Mouse (Mus musculus) liver, postnatal 0 days (tissue): ENCODE results near the gene Frmd4b. TPM values are rescaled to one million over a fixed set of nuclear protein-coding genes. Genes with fewer than 3 reads are reported as not detected.

Source experiments
- ATAC-seq: fragments of 200-750 bp; cut with Nextera tagmentation; 2 replicates; pipeline ENCODE4 v1.8.0; 2017; ENCODE audit warnings: mild to moderate bottlenecking, moderate library complexity
- DNase-seq: peaks from one replicate; pipeline ENCODE4 v3.0.0-alpha.2; 2016
- H3K27ac ChIP-seq: fragments of 300-500 bp; sonication (generic); 2 replicates; pipeline ENCODE4 v1.5.1; 2014; ENCODE audit warnings: antibody characterized with exemption, moderate library complexity, mild to moderate bottlenecking, low read depth
- H3K27me3 ChIP-seq: fragments of 300-500 bp; sonication (generic); 2 replicates; pipeline ENCODE4 v1.6.1; 2014; ENCODE audit warnings: low read length, control low read depth, mixed read lengths; ENCODE audit not compliant: insufficient read depth
- H3K36me3 ChIP-seq: fragments of 300-500 bp; sonication (generic); replicated peaks from 2 replicates; pipeline ENCODE4 v1.6.1; 2014; ENCODE audit warnings: mild to moderate bottlenecking, control low read depth, low read length, moderate library complexity, mixed read lengths; ENCODE audit not compliant: insufficient read depth
- H3K4me1 ChIP-seq: fragments of 300-500 bp; sonication (generic); 2 replicates; pipeline ENCODE4 v1.6.1; 2014; ENCODE audit warnings: antibody characterized with exemption, mild to moderate bottlenecking, control low read depth; ENCODE audit not compliant: insufficient read depth
- H3K4me2 ChIP-seq: fragments of 300-500 bp; sonication (generic); 2 replicates; pipeline ENCODE4 v1.6.1; 2014; ENCODE audit warnings: low read depth, mild to moderate bottlenecking, low read length, moderate library complexity, mixed read lengths
- H3K4me3 ChIP-seq: fragments of 300-500 bp; sonication (generic); 2 replicates; pipeline ENCODE4 v1.5.1; 2014; ENCODE audit warnings: low read depth, low read length
- H3K9ac ChIP-seq: fragments of 300-500 bp; sonication (generic); replicated peaks from 2 replicates; pipeline ENCODE4 v1.6.1; 2014; ENCODE audit warnings: mild to moderate bottlenecking, moderate library complexity
- H3K9me3 ChIP-seq: fragments of 300-500 bp; sonication (generic); 2 replicates; pipeline ENCODE4 v1.6.1; 2016; ENCODE audit warnings: mild to moderate bottlenecking, control low read depth, low read length, mixed read lengths
- CTCF ChIP-seq: sonication (generic); IDR thresholded peaks from 2 replicates; pipeline ENCODE4 v1.5.1; 2016; ENCODE audit warnings: antibody characterized with exemption, low read depth
- EP300 ChIP-seq: IDR thresholded peaks from 2 replicates; pipeline ENCODE4 v1.6.1; 2016; ENCODE audit warnings: antibody characterized with exemption, low read depth, mild to moderate bottlenecking
- WGBS: fragments of 180-500 bp; shearing (Covaris S2); extraction: QIAGEN DNeasy Blood & Tissue Kit; methylation state at CpG from one replicate; pipeline ENCODE4 v1.1.7; 2014; ENCODE audit not compliant: insufficient replicate concordance; 5-methylcytosine and 5-hydroxymethylcytosine counted together
- polyA plus RNA-seq: library from polyadenylated mRNA; unstranded; fragments of >200 nt; fragmentation: Nextera tagmentation; extraction: Ambion mirVana; gene quantifications from 2 replicates; pipeline ENCODE4 v1.2.1, GENCODE M21; 2015

The Frmd4b gene
- polyA plus RNA-seq, 1 experiment from 2014 or later, result 8.3 TPM

- ATAC-seq, result no peak
Measured at GRCm38 (mm10) chr6:97395477-97396350, 221.6 kb downstream of the Frmd4b start.

DNA sequence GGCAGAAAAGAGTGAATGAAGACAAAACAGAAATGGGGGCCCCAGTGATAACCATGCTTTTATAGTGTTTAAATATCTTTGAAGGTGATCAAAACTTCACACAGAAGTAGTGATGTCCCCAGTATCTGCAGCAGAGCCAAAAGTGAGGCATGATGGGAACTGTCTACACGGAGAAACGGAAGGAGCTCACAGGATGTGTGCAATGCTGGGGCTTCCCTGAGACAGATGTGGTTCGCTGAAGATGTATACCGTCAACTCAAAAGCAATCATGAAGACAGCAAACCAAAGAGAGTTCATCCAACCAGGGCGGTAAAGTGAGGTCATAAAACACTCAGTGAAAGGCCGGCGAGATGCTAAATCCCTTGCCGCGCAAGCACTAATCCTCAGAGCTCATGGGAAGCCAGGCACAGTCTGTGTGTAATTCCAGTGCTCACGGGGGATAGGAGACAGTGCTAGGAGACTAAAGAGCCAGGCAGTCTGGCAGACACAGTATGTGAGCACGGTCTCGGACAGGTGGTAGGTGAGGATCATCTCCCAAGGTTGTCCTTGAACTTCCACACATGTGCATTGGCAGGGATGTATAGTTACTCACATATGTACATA is 222.8 kb downstream of the Frmd4b start:
- no peak overlapping the region for H3K27ac ChIP-seq
- DNase-seq (no peak), ATAC-seq (no peak)

More at GRCm38 (mm10) chr6:97395477-97396350, 221.6 kb downstream of the Frmd4b start:
- no peak for DNase-seq
- no peak overlapping the region for H3K4me2 ChIP-seq
- H3K27ac ChIP-seq, result no peak overlapping the region
- H3K4me1 ChIP-seq, result no peaks in the 10 kb centered on the region
- TF ChIP-seq EP300 (no peak), CTCF (no peak)
- 56% methylated on average over 17 of the region's 17 CpGs for WGBS
- no peak overlapping the region for H3K4me3 ChIP-seq
- no peaks in the 10 kb centered on the region for H3K9me3 ChIP-seq
- no peak overlapping the region for H3K9ac ChIP-seq
- H3K36me3 ChIP-seq, result no peaks in the 10 kb centered on the region
- H3K27me3 ChIP-seq, result no peaks in the 10 kb centered on the region

GRCm38 (mm10) chr6:97392912-97393311 is 224.4 kb downstream of the Frmd4b start:
- Histone ChIP-seq H3K9ac (no peak overlapping the region), H3K4me1 (no peaks in the 10 kb centered on the region), H3K27me3 (no peaks in the 10 kb centered on the region), H3K36me3 (no peaks in the 10 kb centered on the region), H3K4me3 (no peak overlapping the region), H3K27ac (no peak overlapping the region), H3K4me2 (no peak overlapping the region), H3K9me3 (no peaks in the 10 kb centered on the region)
- DNase-seq (no peak), ATAC-seq (no peak)
- TF ChIP-seq EP300 (no peak), CTCF (no peak)
- 79% methylated on average over 3 of the region's 3 CpGs for WGBS

More for the DNA sequence above, 222.8 kb downstream of the Frmd4b start:
- TF ChIP-seq CTCF (no peak), EP300 (no peak)
- Histone ChIP-seq H3K27me3 (no peaks in the 10 kb centered on the region), H3K4me2 (no peak overlapping the region), H3K9me3 (no peaks in the 10 kb centered on the region), H3K9ac (no peak overlapping the region), H3K4me3 (no peak overlapping the region), H3K36me3 (no peaks in the 10 kb centered on the region), H3K4me1 (no peaks in the 10 kb centered on the region)
- WGBS, result 74% methylated on average over 12 of the region's 12 CpGs

DNA sequence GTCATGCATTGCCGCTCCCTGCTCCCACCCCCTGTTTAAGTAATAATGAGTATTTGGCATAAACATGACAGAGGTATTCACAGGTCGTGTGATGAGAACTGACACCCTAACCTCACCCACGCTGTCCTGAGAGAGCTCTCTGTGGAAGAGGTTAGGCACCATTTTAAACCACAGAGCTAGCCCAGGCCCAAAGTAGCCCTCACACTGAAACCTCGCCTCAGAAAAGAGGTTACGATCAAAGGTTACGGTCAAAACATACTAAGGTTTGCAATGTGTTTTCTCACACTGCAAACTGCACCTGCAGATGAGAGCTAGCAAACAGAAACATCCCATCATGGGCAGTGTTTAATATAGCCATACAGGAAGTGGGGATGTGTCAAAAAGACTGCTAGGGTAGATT is 230.0 kb downstream of the Frmd4b start:
- Histone ChIP-seq H3K27ac (no peak overlapping the region), H3K4me2 (no peak overlapping the region), H3K9ac (no peak overlapping the region), H3K4me3 (no peak overlapping the region), H3K4me1 (no peaks in the 10 kb centered on the region), H3K9me3 (no peaks in the 10 kb centered on the region), H3K27me3 (no peaks in the 10 kb centered on the region), H3K36me3 (no peaks in the 10 kb centered on the region)
- TF ChIP-seq EP300, result no peak
- TF ChIP-seq CTCF, result no peak
- no peak for DNase-seq
- ATAC-seq, result no peak
- 71% methylated on average over 6 of the region's 6 CpGs for WGBS

DNA sequence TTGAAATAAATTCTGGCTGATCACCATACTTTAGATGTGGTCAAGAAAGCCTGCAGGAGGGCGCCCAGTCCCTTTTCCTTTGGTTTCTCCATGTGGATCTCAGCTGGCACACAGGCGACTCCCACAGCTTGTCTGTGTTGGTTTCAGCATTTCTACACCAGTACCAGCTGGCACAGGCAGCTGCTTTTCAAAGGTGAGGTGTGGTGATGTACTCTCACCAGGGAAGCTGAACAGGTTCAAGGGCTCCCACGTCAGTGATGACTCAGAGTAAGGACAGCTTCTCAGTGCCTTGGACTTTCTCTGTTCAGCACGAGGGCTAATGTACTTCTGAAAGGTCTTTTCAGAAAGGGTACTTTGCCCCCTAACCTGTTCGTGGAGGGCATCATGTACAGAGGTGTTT is 232.4 kb downstream of the Frmd4b start:
- WGBS, result 64% methylated on average over 5 of the region's 5 CpGs
- H3K27ac ChIP-seq, result no peak overlapping the region
- H3K9ac ChIP-seq, result no peak overlapping the region
- H3K36me3 ChIP-seq, result no peaks in the 10 kb centered on the region
- H3K4me2 ChIP-seq, result no peak overlapping the region
- TF ChIP-seq EP300, result no peak
- TF ChIP-seq CTCF, result no peak
- DNase-seq, result no peak
- no peak for ATAC-seq
- no peak overlapping the region for H3K4me3 ChIP-seq
- no peaks in the 10 kb centered on the region for H3K4me1 ChIP-seq
- no peaks in the 10 kb centered on the region for H3K9me3 ChIP-seq
- H3K27me3 ChIP-seq, result no peaks in the 10 kb centered on the region

DNA sequence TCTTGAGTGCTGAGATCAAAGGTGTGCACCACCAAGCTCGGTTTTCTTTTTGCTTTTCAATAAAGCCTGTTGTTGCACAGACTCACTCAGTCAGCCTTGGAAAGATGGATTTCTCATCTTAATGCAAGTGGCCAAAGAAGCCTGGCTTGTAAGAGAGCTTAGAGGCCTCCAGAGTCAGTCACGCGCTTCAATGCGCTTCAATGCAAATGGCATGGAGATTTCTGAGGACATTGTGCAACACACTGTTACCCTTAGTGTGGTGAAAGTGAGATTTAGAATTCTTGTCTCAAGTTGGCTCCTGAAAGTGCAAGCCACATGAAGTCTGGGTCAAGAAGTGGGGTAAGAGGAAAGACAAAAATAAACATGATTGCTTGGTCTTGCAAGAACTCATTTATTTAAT is 236.1 kb downstream of the Frmd4b start:
- no peak for TF ChIP-seq CTCF
- no peak for TF ChIP-seq EP300
- Histone ChIP-seq H3K27me3 (no peaks in the 10 kb centered on the region), H3K4me2 (no peak overlapping the region), H3K9ac (no peak overlapping the region), H3K27ac (no peak overlapping the region), H3K4me3 (no peak overlapping the region), H3K36me3 (no peaks in the 10 kb centered on the region), H3K9me3 (no peaks in the 10 kb centered on the region), H3K4me1 (no peaks in the 10 kb centered on the region)
- 75% methylated on average over 4 of the region's 4 CpGs for WGBS
- no peak for ATAC-seq
- DNase-seq, result no peak
